Mouse (Mus musculus) stomach, embryonic 15.5 days (tissue): ENCODE data around the gene Abcb6. TPM values are rescaled to one million over a fixed set of nuclear protein-coding genes. Genes with fewer than 3 reads are reported as not detected.

Source experiments
- ATAC-seq: fragments of 200-750 bp; cut with Nextera tagmentation; 2 replicates; pipeline ENCODE4 v1.8.0; 2017; ENCODE audit warnings: low read depth, moderate number of reproducible peaks, moderate TSS enrichment; ENCODE audit not compliant: insufficient read depth, low FRiP score
- H3K27ac ChIP-seq: fragments of 300-500 bp; sonication (generic); 2 replicates; pipeline ENCODE4 v1.5.1; 2015; ENCODE audit warnings: mild to moderate bottlenecking, inconsistent platforms
- H3K27me3 ChIP-seq: fragments of 300-500 bp; sonication (generic); replicated peaks from 2 replicates; pipeline ENCODE4 v1.6.1; 2015; ENCODE audit warnings: inconsistent platforms
- H3K36me3 ChIP-seq: fragments of 300-500 bp; sonication (generic); 2 replicates; pipeline ENCODE4 v1.6.1; 2015; ENCODE audit warnings: inconsistent platforms
- H3K4me1 ChIP-seq: fragments of 300-500 bp; sonication (generic); 2 replicates; pipeline ENCODE4 v1.6.1; 2015; ENCODE audit warnings: inconsistent platforms
- H3K4me2 ChIP-seq: fragments of 300-500 bp; sonication (generic); 2 replicates; pipeline ENCODE4 v1.6.1; 2015; ENCODE audit warnings: mild to moderate bottlenecking, inconsistent platforms
- H3K4me3 ChIP-seq: fragments of 300-500 bp; sonication (generic); replicated peaks from 2 replicates; pipeline ENCODE4 v1.5.1; 2015; ENCODE audit warnings: inconsistent platforms
- H3K9ac ChIP-seq: fragments of 300-500 bp; sonication (generic); 2 replicates; pipeline ENCODE4 v1.6.1; 2015; ENCODE audit warnings: inconsistent platforms
- H3K9me3 ChIP-seq: fragments of 300-500 bp; sonication (generic); 2 replicates; pipeline ENCODE4 v1.6.1; 2016; ENCODE audit warnings: inconsistent platforms
- whole genome bisulfite sequencing: fragments of 180-500 bp; shearing (Covaris S2); methylation state at CpG from one replicate; pipeline ENCODE4 v1.1.7; 2015; 5-methylcytosine and 5-hydroxymethylcytosine counted together
- polyA plus RNA-seq: library from polyadenylated mRNA; unstranded; fragments of >200 nt; fragmentation: Nextera tagmentation; extraction: Ambion mirVana; gene quantifications from 2 replicates; pipeline ENCODE4 v1.2.1, GENCODE M21; 2015

Gene Abcb6
- 23.9 and 26.8 TPM in 2 replicates for polyA plus RNA-seq

- no peaks in the 10 kb centered on the region for H3K9me3 ChIP-seq
- no peaks in the 10 kb centered on the region for H3K27me3 ChIP-seq
- H3K9ac ChIP-seq = peak within 1 kb of the TSS; percentile 53
- H3K36me3 ChIP-seq = peaks cover 17% of the 10 kb centered on the region
- peak within 1 kb of the TSS; percentile 99 for H3K4me2 ChIP-seq
- peak; percentile 90 for ATAC-seq
- H3K27ac ChIP-seq = peak within 1 kb of the TSS; percentile 57
- H3K4me1 ChIP-seq = peaks cover 14% of the 10 kb centered on the region
- WGBS = under 1% methylated on average over 31 of the region's 31 CpGs
- peak within 1 kb of the TSS; percentile 62 for H3K4me3 ChIP-seq
These were observed at the start of gene Abcb6 for GRCm38 (mm10) chr1:75180105-75180590. TSS of gene Abcb6 (minus strand) at chr1:75180392.

GRCm38 (mm10) chr1:75229158-75229557 is 49.0 kb upstream of the Abcb6 start:
- no peak for ATAC-seq
- Histone ChIP-seq H3K9me3 (no peaks in the 10 kb centered on the region), H3K27me3 (no peaks in the 10 kb centered on the region), H3K36me3 (no peaks in the 10 kb centered on the region), H3K4me1 (no peaks in the 10 kb centered on the region), H3K4me3 (no peak overlapping the region), H3K4me2 (no peak overlapping the region), H3K27ac (no peak overlapping the region), H3K9ac (no peak overlapping the region)
- 66% methylated on average over 4 of the region's 4 CpGs for WGBS

DNA sequence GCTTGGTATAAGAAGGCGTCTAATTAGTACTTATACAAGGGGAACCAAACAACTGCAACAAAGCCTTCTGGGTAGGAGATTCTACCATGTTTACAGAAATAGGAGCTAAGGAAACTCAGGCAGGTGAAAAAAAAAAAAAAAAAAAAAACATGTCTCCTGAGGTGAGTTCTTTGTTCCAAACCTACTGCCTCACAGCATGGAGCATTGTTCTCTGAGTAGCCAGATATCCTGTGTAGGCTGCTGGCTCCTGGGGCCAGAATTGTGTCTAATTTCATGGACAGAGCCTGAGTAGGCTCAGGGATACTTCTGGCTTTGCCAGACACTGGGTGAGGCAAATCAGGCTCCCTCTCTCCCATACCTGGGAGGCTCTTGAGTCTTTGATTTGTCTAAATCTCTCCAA is 47.5 kb upstream of the Abcb6 start:
- H3K4me1 ChIP-seq = no peaks in the 10 kb centered on the region
- H3K9me3 ChIP-seq = no peaks in the 10 kb centered on the region
- ATAC-seq = no peak
- no peaks in the 10 kb centered on the region for H3K36me3 ChIP-seq
- no peak overlapping the region for H3K9ac ChIP-seq
- H3K4me2 ChIP-seq = no peak overlapping the region
- no peak overlapping the region for H3K27ac ChIP-seq
- 73% methylated on average over 1 of the region's 1 CpGs for WGBS
- no peak overlapping the region for H3K4me3 ChIP-seq
- H3K27me3 ChIP-seq = no peaks in the 10 kb centered on the region

- Histone ChIP-seq H3K9ac (no peak overlapping the region), H3K4me1 (no peaks in the 10 kb centered on the region), H3K9me3 (no peaks in the 10 kb centered on the region), H3K4me3 (no peak overlapping the region), H3K36me3 (no peaks in the 10 kb centered on the region), H3K4me2 (no peak overlapping the region), H3K27me3 (peaks cover 4% of the 10 kb centered on the region; the same call in 1 of the 2 replicates), H3K27ac (no peak overlapping the region)
- ATAC-seq = no peak
- 65% methylated on average over 2 of the region's 2 CpGs for WGBS
These were observed 45.9 kb upstream of the Abcb6 start for GRCm38 (mm10) chr1:75226138-75226537.

DNA sequence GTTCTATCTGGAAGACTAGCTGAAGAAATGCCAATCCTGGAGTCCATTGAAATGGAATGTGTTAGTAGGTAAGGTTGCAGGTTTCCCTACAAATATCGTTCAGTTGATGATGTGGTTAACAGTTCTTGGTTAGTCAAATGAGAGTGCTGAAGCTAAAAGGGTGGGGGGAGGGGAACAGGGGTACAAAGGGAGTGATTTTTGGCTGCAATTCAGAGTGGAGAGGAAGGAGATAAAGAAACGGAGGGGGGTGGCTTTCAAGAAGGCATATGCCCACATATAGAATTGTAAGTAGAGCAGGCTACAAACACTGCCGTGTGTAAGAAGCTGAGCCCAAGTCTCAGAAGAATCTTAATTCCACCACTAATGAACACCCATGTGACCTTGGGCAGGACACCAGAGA is 45.3 kb upstream of the Abcb6 start:
- H3K4me2 ChIP-seq = no peak overlapping the region
- H3K27me3 ChIP-seq = peaks cover 9% of the 10 kb centered on the region
- no peak overlapping the region for H3K9ac ChIP-seq
- H3K4me3 ChIP-seq = no peak overlapping the region
- no peak for ATAC-seq
- no peaks in the 10 kb centered on the region for H3K4me1 ChIP-seq
- H3K9me3 ChIP-seq = no peaks in the 10 kb centered on the region
- WGBS = 60% methylated on average over 3 of the region's 3 CpGs
- H3K36me3 ChIP-seq = no peaks in the 10 kb centered on the region
- H3K27ac ChIP-seq = no peak overlapping the region

- no peaks in the 10 kb centered on the region for H3K36me3 ChIP-seq
- H3K4me3 ChIP-seq = no peak overlapping the region
- no peak for ATAC-seq
- 57% methylated on average over 6 of the region's 6 CpGs for WGBS
- peaks cover 6% of the 10 kb centered on the region for H3K4me1 ChIP-seq
- no peak overlapping the region for H3K4me2 ChIP-seq
- peaks cover 17% of the 10 kb centered on the region for H3K27me3 ChIP-seq
- no peak overlapping the region for H3K27ac ChIP-seq
- no peak overlapping the region for H3K9ac ChIP-seq
- H3K9me3 ChIP-seq = no peaks in the 10 kb centered on the region
These were observed 43.3 kb upstream of the Abcb6 start for GRCm38 (mm10) chr1:75223532-75223931.

- ATAC-seq = no peak
- no peaks in the 10 kb centered on the region for H3K36me3 ChIP-seq
- no peak overlapping the region for H3K9ac ChIP-seq
- H3K27ac ChIP-seq = no peak overlapping the region
- H3K4me3 ChIP-seq = no peak overlapping the region
- no peaks in the 10 kb centered on the region for H3K9me3 ChIP-seq
- peaks cover 10% of the 10 kb centered on the region for H3K4me1 ChIP-seq
- H3K4me2 ChIP-seq = no peak overlapping the region
- WGBS = 77% methylated on average over 6 of the region's 6 CpGs
- peaks cover 17% of the 10 kb centered on the region for H3K27me3 ChIP-seq
These were observed 42.7 kb upstream of the Abcb6 start for GRCm38 (mm10) chr1:75222926-75223325.

GRCm38 (mm10) chr1:75221538-75221937 is 41.3 kb upstream of the Abcb6 start:
- no peaks in the 10 kb centered on the region for H3K9me3 ChIP-seq
- H3K27me3 ChIP-seq = peaks cover 17% of the 10 kb centered on the region
- H3K27ac ChIP-seq = no peak overlapping the region
- ATAC-seq = no peak
- no peaks in the 10 kb centered on the region for H3K36me3 ChIP-seq
- no peak overlapping the region for H3K9ac ChIP-seq
- no peak overlapping the region for H3K4me3 ChIP-seq
- WGBS = 74% methylated on average over 3 of the region's 3 CpGs
- H3K4me2 ChIP-seq = no peak overlapping the region
- H3K4me1 ChIP-seq = peaks cover 10% of the 10 kb centered on the region

DNA sequence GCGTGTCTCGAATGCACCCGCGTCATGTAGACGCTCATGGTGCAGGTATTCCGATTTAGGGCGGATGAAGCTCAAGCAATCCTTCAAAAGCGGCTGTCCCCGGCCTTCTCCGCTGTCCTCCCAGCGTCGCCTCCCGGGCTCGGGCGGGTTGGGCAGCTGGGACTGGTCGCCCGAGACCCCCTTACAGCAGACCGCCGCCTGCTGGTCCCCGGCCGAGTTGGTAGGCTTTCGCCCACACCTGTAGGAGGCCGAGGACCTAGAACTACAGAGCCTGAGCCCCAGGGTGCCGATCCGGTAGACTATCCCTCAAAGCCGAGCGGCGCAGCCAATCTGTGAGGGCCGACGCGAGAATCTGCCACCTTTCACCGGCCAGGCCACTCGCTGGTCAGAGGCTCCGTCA is 39.3 kb upstream of the Abcb6 start, which contains the start of gene Tuba4a:
TSS of gene Tuba4a (minus strand) at position 335 of the 400 bp plus-strand sequence.
- WGBS = under 1% methylated on average over 34 of the region's 34 CpGs
- Histone ChIP-seq H3K9ac (peak within 1 kb of the TSS; percentile 35), H3K36me3 (0 out of 2 replicates have a peak, but pooled peaks cover 3% of the 10 kb centered on the region), H3K4me2 (peak within 1 kb of the TSS; percentile 98), H3K27me3 (peaks cover 17% of the 10 kb centered on the region), H3K4me1 (peaks cover 12% of the 10 kb centered on the region), H3K9me3 (no peaks in the 10 kb centered on the region), H3K27ac (peak within 1 kb of the TSS; percentile 63), H3K4me3 (peak within 1 kb of the TSS; percentile 56)
- no peak for ATAC-seq

DNA sequence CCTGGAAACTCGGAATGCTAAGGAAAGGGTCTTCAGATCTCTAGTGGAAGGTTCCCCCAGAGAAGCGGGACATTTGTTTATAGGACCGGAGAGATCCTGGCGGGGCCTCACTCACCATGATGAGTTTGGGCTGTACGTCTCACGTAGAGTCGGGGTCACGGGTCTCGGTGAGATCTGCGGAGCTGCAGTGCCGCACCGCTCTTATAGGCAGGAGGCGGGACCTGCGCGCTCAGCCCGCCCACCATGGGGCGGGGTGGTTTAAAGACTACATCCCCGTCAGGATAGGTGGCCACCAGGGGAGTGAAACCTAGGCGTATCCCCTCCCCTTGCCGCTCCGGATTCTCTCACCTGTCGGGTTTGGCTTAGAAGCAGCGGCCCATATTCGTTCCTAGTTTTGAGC is 38.9 kb upstream of the Abcb6 start:
- H3K27ac ChIP-seq = peak overlapping the region; percentile 63
- peak overlapping the region; percentile 56 for H3K4me3 ChIP-seq
- under 1% methylated on average over 24 of the region's 24 CpGs for WGBS
- H3K4me1 ChIP-seq = peaks cover 12% of the 10 kb centered on the region
- H3K9ac ChIP-seq = peak overlapping the region; percentile 35
- 0 out of 2 replicates have a peak, but pooled peaks cover 3% of the 10 kb centered on the region for H3K36me3 ChIP-seq
- peaks cover 17% of the 10 kb centered on the region for H3K27me3 ChIP-seq
- H3K4me2 ChIP-seq = peak overlapping the region; percentile 98
- H3K9me3 ChIP-seq = no peaks in the 10 kb centered on the region
- ATAC-seq = peak; percentile 90

GRCm38 (mm10) chr1:75218227-75219001 is 38.2 kb upstream of the Abcb6 start:
- WGBS = under 1% methylated on average over 38 of the region's 38 CpGs
- peak overlapping the region; percentile 98 for H3K4me2 ChIP-seq

GRCm38 (mm10) chr1:75217893-75218226 is 37.7 kb upstream of the Abcb6 start:
- Histone ChIP-seq H3K9ac (0 out of 2 replicates have a peak overlapping the region, but pooled peaks have one; percentile 35), H3K27ac (peak overlapping the region; percentile 63), H3K36me3 (peaks cover 11% of the 10 kb centered on the region), H3K27me3 (peaks cover 17% of the 10 kb centered on the region), H3K4me1 (peaks cover 20% of the 10 kb centered on the region), H3K9me3 (no peaks in the 10 kb centered on the region), H3K4me3 (peak overlapping the region; percentile 56), H3K4me2 (peak overlapping the region; percentile 98)
- WGBS = 2% methylated on average over 6 of the region's 6 CpGs
- ATAC-seq = no peak

More at GRCm38 (mm10) chr1:75218227-75219001, 38.2 kb upstream of the Abcb6 start:
- H3K36me3 ChIP-seq = peaks cover 9% of the 10 kb centered on the region; the same call in 1 of the 2 replicates
- H3K27ac ChIP-seq = peak overlapping the region; percentile 63
- peak; percentile 12 for ATAC-seq
- H3K4me1 ChIP-seq = peaks cover 17% of the 10 kb centered on the region
- no peaks in the 10 kb centered on the region for H3K9me3 ChIP-seq
- H3K9ac ChIP-seq = peak overlapping the region; percentile 35
- H3K4me3 ChIP-seq = peak overlapping the region; percentile 56
- peaks cover 17% of the 10 kb centered on the region for H3K27me3 ChIP-seq
